Mouse (Mus musculus): ENCODE data around the gene Pum1.

DNA sequence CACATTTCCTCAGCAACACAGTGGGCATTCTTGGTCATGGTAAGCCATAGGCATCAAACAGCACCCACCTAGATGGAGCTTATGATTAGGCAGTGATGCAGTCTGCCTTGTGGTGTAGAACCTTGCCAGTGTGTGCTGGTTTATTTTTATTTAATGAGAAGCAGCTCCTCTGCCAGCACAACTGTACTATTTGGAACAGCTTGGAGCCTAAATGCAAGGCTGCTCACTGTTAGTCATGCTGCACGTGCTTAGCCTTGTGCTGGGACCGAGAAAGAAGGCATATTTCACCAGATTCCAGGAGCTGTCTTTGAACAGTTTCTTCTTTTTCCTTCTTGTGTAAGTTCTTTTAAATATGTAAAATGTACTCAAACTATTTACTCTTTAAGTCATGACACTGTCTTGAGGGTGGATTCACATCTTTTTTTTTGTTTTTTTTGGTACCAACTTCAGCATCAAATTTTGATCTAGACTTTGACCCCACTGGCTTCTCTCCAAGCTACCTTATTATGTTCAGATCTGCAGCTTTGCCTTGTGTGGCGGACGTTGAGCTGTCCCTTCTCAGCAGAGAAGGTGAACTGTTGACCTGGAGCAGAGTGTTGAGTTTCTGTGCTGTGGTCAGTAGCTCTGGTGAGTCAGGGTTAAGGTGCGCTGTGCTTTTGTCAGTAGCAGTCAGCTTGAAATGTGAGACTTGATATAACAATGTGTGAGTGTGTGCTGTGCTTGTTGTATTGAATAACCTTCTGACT is 82.6 kb downstream of the Pum1 start:
- TF ChIP-seq CTCF (IDR thresholded peaks at IDR 0.05; ENCODE audit: insufficient read depth, low read depth, low read length) (no peak), POLR2A (IDR thresholded peaks at IDR 0.05; ENCODE audit: insufficient read depth, low read depth, low read length) (no peak)

Data from olfactory bulb, adult 2 months (tissue).